Mouse (Mus musculus) MEL (cell line): ENCODE data around the gene Itsn1. TPM values are rescaled to one million over a fixed set of nuclear protein-coding genes. Genes with fewer than 3 reads are reported as not detected.

Experiments used
- DNase-seq: peaks from one replicate; pipeline ENCODE4 v3.0.0; 2011; ENCODE audit warnings: low read depth, low spot score
- H3K27ac ChIP-seq: 2 replicates; pipeline ENCODE4 v1.5.1; 2012; ENCODE audit warnings: low read depth, mild to moderate bottlenecking, control low read depth, low read length, moderate library complexity; ENCODE audit not compliant: control insufficient read depth
- H3K27me3 ChIP-seq, 2 experiments: fragments of 150-350 bp in 1 of 2; sonication (generic) in 1 of 2; 2 replicates each; pipeline ENCODE4 v1.6.1; 2012; ENCODE audit warnings: low read length in 2 of 2, mild to moderate bottlenecking in 2 of 2, improper control_type of control experiment in 1 of 2, moderate library complexity in 1 of 2; ENCODE audit not compliant: insufficient read depth in 2 of 2, control insufficient read depth in 1 of 2
- H3K36me3 ChIP-seq, 2 experiments: 2 replicates each; pipeline ENCODE4 v1.6.1; 2012 to 2014; ENCODE audit warnings: low read length in 2 of 2, improper control_type of control experiment in 1 of 2, inconsistent platforms in 1 of 2, mild to moderate bottlenecking in 1 of 2; ENCODE audit not compliant: insufficient read depth in 2 of 2, control insufficient read depth in 1 of 2
- H3K4me1 ChIP-seq, 2 experiments: fragments of 150-350 bp in 1 of 2; sonication (generic) in 1 of 2; 2 replicates each; pipeline ENCODE4 v1.6.1; 2012; ENCODE audit warnings: low read length in 2 of 2, improper control_type of control experiment in 1 of 2, mild to moderate bottlenecking in 1 of 2; ENCODE audit not compliant: insufficient read depth in 2 of 2, control insufficient read depth in 1 of 2
- H3K4me3 ChIP-seq, 2 experiments: fragments of 150-350 bp in 1 of 2; sonication (generic) in 1 of 2; 2 replicates each; pipeline ENCODE4 v1.5.1; 2012; ENCODE audit warnings: low read depth in 2 of 2, low read length in 2 of 2, mild to moderate bottlenecking in 2 of 2, moderate library complexity in 2 of 2, control low read depth in 1 of 2, improper control_type of control experiment in 1 of 2; ENCODE audit not compliant: control insufficient read depth in 1 of 2, insufficient read depth in 1 of 2
- H3K79me2 ChIP-seq: 2 replicates; pipeline ENCODE4 v1.6.1; 2012; ENCODE audit warnings: mild to moderate bottlenecking, low read length, moderate library complexity; ENCODE audit not compliant: control insufficient read depth, poor library complexity, insufficient read depth
- H3K9ac ChIP-seq: 2 replicates; pipeline ENCODE4 v1.6.1; 2012; ENCODE audit warnings: low read depth, mild to moderate bottlenecking, control low read depth, low read length, moderate library complexity; ENCODE audit not compliant: control insufficient read depth, poor library complexity, severe bottlenecking
- H3K9me3 ChIP-seq: fragments of 150-350 bp; sonication (generic); replicated peaks from 2 replicates; pipeline ENCODE4 v1.6.1; 2012; ENCODE audit warnings: mild to moderate bottlenecking, low read length, improper control_type of control experiment, moderate library complexity; ENCODE audit not compliant: insufficient read depth
- CHD1 ChIP-seq: IDR thresholded peaks from 2 replicates; pipeline ENCODE4 v1.6.1; 2012; ENCODE audit warnings: low read depth, mild to moderate bottlenecking, inconsistent platforms, low read length, improper control_type of control experiment
- ELF1 ChIP-seq: IDR thresholded peaks from 2 replicates; pipeline ENCODE4 v1.6.1; 2014; ENCODE audit warnings: low read depth, mild to moderate bottlenecking, inconsistent platforms, low read length, improper control_type of control experiment, moderate library complexity
- EP300 ChIP-seq, 2 experiments: IDR thresholded peaks; 2 replicates each; pipeline ENCODE4 v1.6.1; 2011; ENCODE audit warnings: improper control_type of control experiment in 2 of 2, low read length in 2 of 2, low read depth in 1 of 2, mild to moderate bottlenecking in 1 of 2
- ETS1 ChIP-seq: IDR thresholded peaks from 2 replicates; pipeline ENCODE4 v1.6.1; 2012; ENCODE audit warnings: low read depth, mild to moderate bottlenecking, inconsistent platforms, low read length, improper control_type of control experiment, moderate library complexity
- GABPA ChIP-seq: IDR thresholded peaks from 2 replicates; pipeline ENCODE4 v1.6.1; 2012; ENCODE audit warnings: low read depth, mild to moderate bottlenecking, inconsistent platforms, low read length, improper control_type of control experiment, moderate library complexity
- MAFK ChIP-seq: IDR thresholded peaks from 2 replicates; pipeline ENCODE4 v1.6.1; 2011; ENCODE audit warnings: low read depth, mild to moderate bottlenecking, low read length, improper control_type of control experiment, borderline replicate concordance
- MEF2A ChIP-seq: IDR thresholded peaks from 2 replicates; pipeline ENCODE4 v1.6.1; 2014; ENCODE audit warnings: low read depth, mild to moderate bottlenecking, inconsistent platforms, low read length, improper control_type of control experiment; ENCODE audit not compliant: poor library complexity, insufficient replicate concordance, severe bottlenecking; ENCODE audit errors: extremely low read depth
- MYB ChIP-seq: IDR thresholded peaks from 2 replicates; pipeline ENCODE4 v1.6.1; 2011; ENCODE audit warnings: mild to moderate bottlenecking, low read depth, low read length, improper control_type of control experiment
- NELFE ChIP-seq: IDR thresholded peaks from 2 replicates; pipeline ENCODE4 v1.6.1; 2011; ENCODE audit warnings: low read depth, low read length, improper control_type of control experiment
- POLR2AphosphoS5 ChIP-seq: IDR thresholded peaks from 2 replicates; pipeline ENCODE4 v1.6.1; 2012; ENCODE audit warnings: low read depth, borderline replicate concordance, mild to moderate bottlenecking, inconsistent platforms, low read length, moderate library complexity, mixed read lengths
- RCOR1 ChIP-seq: IDR thresholded peaks from 2 replicates; pipeline ENCODE4 v1.6.1; 2012; ENCODE audit warnings: low read depth, mild to moderate bottlenecking, inconsistent platforms, low read length, improper control_type of control experiment
- SIN3A ChIP-seq: IDR thresholded peaks from 2 replicates; pipeline ENCODE4 v1.6.1; 2012; ENCODE audit warnings: low read length, improper control_type of control experiment, inconsistent platforms
- TCF12 ChIP-seq: IDR thresholded peaks from 2 replicates; pipeline ENCODE4 v1.6.1; 2014; ENCODE audit warnings: low read depth, mild to moderate bottlenecking, inconsistent platforms, low read length, improper control_type of control experiment, moderate library complexity
- UBTF ChIP-seq: IDR thresholded peaks from 2 replicates; pipeline ENCODE4 v1.6.1; 2012; ENCODE audit warnings: low read depth, mild to moderate bottlenecking, inconsistent platforms, low read length, improper control_type of control experiment, moderate library complexity, borderline replicate concordance; ENCODE audit not compliant: insufficient read depth
- ZC3H11A ChIP-seq: IDR thresholded peaks from 2 replicates; pipeline ENCODE4 v1.6.1; 2012; ENCODE audit warnings: low read depth, mild to moderate bottlenecking, inconsistent platforms, low read length, improper control_type of control experiment
- ZNF384 ChIP-seq: IDR thresholded peaks from 2 replicates; pipeline ENCODE4 v1.6.1; 2012; ENCODE audit warnings: low read depth, mild to moderate bottlenecking, inconsistent platforms, low read length, improper control_type of control experiment
- polyA plus RNA-seq, 2 experiments: library from polyadenylated mRNA; stranded (reverse) in 1 of 2; unstranded in 1 of 2; fragments of >175 nt in 1 of 2; fragments of >200 nt in 1 of 2; gene quantifications; 2 replicates each; pipeline versions ENCODE4 v1.2.1 to v1.2.4; 2012; ENCODE audit warnings: low replicate concordance in 2 of 2, low read depth in 1 of 2; ENCODE audit not compliant: insufficient read length in 2 of 2, insufficient read depth in 1 of 2, missing spikeins in 1 of 2
- total RNA-seq: library from RNA; depleted of rRNA; stranded (reverse); fragments of 300-350 nt; gene quantifications from 2 replicates; pipeline ENCODE4 v1.2.3, GENCODE M21; 2012

Gene Itsn1
- total and polyA plus RNA-seq, 3 experiments, result 14.7 to 36.5 TPM; not detected in 1

DNA sequence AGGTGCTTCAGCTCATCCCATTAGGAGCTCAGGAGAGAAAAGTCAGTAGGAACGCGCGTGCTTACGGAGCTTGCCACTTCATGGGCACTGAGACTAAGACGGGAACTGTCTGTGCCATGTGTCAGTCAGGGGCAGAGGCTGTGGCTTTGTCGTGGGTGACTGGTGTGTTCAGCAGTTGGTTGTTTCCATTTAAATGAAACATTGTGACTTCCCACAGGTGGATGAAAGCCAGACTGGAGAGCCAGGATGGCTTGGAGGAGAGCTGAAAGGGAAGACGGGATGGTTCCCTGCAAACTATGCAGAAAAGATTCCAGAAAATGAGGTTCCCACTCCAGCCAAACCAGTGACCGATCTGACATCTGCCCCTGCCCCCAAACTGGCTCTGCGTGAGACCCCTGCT lies 119.4 kb downstream of the Itsn1 start:
- H3K36me3 ChIP-seq, result no peaks in the 10 kb centered on the region
- H3K4me3 ChIP-seq, result no peak overlapping the region
- no peak for DNase-seq
- H3K9ac ChIP-seq, result no peak overlapping the region
- H3K27me3 ChIP-seq, result no peaks in the 10 kb centered on the region
- no peaks in the 10 kb centered on the region for H3K4me1 ChIP-seq
- no peaks in the 10 kb centered on the region for H3K9me3 ChIP-seq
- no peak overlapping the region for H3K27ac ChIP-seq
- no peaks in the 10 kb centered on the region for H3K79me2 ChIP-seq
- TF ChIP-seq ELF1, result no peak
- no peak for TF ChIP-seq GABPA
- no peak for TF ChIP-seq CHD1
- TF ChIP-seq POLR2AphosphoS5, result no peak
- TF ChIP-seq EP300 (IDR thresholded peaks at IDR 0.05; ENCODE audit: low read depth in 1 of 2, low read length in 2 of 2), result no peak
- TF ChIP-seq ZNF384, result no peak
- TF ChIP-seq UBTF, result no peak

DNA sequence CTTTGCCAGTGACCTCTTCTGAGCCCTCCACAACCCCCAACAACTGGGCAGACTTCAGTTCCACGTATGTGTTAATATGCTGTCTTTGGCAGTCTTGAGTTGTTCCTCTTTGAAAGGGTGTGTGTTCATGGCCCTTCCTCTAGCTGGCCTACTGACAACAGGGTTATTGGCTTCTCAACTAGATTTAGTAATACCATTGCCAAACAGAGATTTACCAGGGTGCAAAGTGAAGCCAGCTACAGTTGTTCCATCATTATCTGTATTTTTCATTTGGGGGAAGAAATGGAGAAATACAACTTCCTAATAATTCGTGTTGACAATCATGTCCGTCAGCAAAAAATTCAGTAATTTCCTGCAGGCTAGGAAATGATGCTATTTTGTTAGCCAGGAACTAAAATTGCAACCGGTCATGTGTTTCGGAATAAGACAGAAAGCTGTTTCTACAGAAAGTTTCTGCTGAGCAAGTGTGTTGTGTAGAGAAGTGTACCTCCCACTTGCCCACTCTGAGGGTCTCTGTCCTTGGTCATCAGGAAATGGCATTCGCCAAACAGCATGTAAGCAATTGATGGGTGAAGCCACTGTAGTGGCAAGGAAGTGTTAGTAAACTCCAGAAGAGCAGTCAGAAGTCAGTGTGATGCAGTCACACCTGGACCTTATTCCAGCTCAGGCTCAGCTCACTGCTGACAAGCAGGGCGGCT lies 120.0 kb downstream of the Itsn1 start:
- H3K4me1 ChIP-seq, result no peaks in the 10 kb centered on the region
- H3K27ac ChIP-seq, result no peak overlapping the region
- H3K27me3 ChIP-seq, result no peaks in the 10 kb centered on the region
- TF ChIP-seq RCOR1 (no peak), MYB (no peak), ZC3H11A (no peak), SIN3A (no peak), TCF12 (no peak), NELFE (no peak), MEF2A (no peak), ETS1 (no peak), MAFK (no peak)
- H3K4me3 ChIP-seq, result no peak overlapping the region
- no peaks in the 10 kb centered on the region for H3K79me2 ChIP-seq
- no peaks in the 10 kb centered on the region for H3K9me3 ChIP-seq
- H3K36me3 ChIP-seq, result no peaks in the 10 kb centered on the region
- H3K9ac ChIP-seq, result no peak overlapping the region
- DNase-seq, result no peak
